Mouse (Mus musculus): ENCODE measurements at regions not wholly inside any gene's neighbourhood (a gene's known extent, or its start where the extent isn't known, plus 50 kb on each side); places are given as distances from the start of the nearest gene placed in this dataset.

DNA sequence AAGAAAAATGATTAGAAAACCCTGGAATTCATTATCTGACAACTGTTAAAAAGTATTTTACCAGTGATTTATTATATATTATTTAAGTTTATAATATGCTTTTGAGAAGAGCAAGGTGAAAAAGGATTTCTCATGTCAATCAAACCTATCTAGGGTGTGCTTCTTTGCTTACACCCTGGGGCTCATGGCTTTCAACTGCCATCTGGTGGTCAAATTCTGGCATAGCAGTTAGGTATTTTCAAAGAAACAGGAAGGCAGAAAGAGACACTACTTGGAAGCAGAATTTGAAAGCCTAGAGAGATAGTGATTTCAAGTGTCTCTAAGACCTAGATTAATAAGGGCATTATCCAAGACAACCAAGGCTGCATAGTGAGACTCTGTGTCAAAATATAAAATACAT lies 167.8 kb upstream of the Amot start:
- DNase-seq: peak; percentile 27

DNA sequence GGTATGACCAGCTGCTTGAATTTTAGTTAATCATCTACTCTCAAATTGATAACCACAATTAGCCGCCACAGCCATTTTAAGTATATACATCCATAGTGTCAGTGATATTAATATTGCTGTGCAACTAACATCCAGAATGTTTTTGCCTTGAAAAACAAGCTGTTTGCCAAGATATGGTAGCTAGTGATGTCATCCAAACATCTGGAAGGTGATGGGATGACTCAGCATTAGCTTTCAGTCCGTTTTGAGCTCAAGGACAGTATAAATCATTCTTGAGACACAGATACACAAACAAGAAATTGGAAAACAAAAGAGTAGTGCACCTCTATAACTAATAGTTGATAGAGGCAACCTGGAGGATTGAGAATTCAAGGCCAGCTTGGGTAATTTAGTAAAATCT lies 146.7 kb upstream of the Amot start:
- no peak for DNase-seq

DNA sequence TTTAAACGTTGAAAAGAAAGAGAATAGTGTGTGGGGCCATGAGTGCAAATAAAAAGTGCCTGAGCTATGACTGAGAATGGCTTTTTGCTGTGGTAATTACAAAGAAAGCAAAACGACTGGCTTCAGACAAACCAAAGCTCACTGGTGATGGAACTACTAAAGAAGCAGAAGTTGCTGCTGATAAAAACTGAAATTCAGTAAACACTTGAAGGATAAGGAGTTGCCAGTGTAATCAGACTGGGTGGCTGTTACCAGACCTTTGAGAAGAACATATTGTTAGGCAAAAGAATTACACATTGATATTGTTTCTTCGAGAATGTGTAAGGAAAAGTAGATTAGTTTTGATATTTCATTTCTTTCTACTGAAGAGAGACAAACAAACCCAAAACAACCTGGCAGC lies 114.7 kb upstream of the Amot start:
- DNase-seq: no peak

DNA sequence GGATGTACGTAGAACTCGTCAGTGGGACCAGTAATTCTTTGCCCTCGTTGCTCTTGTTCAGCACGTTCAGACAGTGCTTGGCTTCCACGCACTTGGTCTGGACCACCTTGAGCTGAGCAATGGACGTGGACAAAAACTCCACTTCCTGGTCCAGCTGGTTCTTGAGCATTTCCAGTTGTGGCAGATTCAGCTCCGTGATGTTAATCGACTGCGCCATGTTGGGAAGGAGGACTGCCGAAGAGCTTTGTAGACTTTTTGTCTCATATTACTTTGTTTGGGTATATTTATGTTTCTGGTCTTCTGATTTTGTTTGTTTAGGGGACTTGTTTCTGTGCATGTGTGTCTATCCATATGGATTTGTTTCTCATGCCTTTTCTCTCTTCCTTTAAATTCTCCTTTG lies 97.1 kb upstream of the Amot start:
- DNase-seq: no peak

DNA sequence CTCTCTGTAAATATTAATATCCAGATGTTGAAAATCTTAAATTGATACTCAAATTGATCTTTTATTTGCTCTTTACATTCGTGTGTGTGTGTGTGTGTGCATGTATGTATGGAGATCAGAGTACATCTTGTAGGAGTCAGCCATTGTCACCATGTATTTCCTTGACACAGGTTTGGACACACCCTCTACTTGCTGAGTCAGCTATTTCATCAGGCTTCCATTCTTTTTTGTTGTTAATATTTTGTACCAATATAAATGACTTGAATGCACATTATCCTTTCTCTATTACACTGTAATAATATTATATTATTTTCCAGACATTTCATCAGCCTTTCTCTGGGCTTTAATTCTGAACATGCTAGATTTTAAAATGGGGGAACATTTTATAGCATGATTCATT lies 85.8 kb upstream of the Amot start:
- no peak for DNase-seq

DNA sequence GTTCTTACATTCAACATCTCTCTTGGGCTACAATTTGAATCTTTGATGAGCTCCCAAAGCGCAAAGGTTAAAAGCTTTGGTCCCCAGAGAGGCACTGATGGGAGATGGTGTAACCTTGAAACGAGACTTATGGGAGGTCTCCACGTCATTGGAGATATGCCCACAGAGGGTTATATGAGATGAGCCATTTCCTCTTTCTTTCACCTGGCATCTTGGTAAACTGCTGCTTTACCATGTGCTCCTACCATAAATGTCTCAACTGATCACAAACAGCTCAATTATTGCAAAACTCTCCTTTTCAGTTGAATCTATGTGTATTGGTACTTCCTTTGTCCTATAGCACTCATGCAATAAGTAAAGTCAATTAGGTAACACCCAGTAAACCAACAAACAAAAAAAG lies 62.5 kb upstream of the Amot start:
- DNase-seq: no peak

DNA sequence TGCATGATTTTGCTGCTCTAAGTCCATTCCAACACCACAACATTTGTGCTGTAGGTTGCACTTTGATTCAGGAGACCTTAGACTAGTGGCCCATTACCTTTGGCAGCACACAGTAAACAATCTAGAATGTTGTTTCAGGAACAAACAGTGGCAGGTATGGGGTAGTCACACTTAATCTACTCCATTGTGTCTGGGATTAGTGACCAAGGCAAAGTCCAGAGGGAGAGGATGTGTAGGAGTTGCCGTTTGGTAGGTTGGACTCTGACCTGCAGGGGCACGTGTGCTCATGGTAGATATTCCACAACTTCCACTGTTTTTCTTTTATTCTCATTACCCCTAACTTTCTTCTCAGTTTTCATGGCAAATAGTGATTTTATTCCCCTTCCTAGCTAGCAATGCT lies 62.1 kb upstream of the Amot start:
- no peak for DNase-seq

DNA sequence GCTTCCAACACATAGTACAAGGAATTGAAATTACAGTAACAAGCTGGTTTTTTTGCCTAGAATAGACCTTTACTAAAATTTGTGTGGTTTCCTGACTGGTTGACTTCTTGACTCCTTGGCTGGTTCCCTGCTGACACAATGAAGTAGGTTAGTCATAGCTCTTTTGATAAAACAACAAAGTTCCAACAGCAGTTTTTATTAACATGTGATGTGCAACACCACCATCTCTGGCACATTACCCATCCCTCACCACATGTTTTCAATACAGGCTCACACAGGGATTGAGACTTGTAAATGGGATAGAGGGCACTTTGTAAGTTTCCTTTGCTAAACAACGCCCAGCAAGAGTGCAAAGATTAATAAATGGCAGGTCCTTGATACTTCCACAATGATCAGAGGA lies 53.9 kb upstream of the Amot start:
- DNase-seq: no peak
